Mouse (Mus musculus) embryonic fibroblast, embryonic 13.5 days (primary cell): ENCODE measurements around the gene Fstl4.

Experiments
- CTCF ChIP-seq: IDR thresholded peaks from 2 replicates; pipeline ENCODE4 v1.5.1; 2011; ENCODE audit warnings: mild to moderate bottlenecking, control low read depth, low read length, moderate library complexity, borderline replicate concordance; ENCODE audit not compliant: insufficient read depth
- POLR2A ChIP-seq: IDR thresholded peaks from 2 replicates; pipeline ENCODE4 v1.6.1; 2011; ENCODE audit warnings: low read depth, mild to moderate bottlenecking, control low read depth, low read length, moderate library complexity

DNA sequence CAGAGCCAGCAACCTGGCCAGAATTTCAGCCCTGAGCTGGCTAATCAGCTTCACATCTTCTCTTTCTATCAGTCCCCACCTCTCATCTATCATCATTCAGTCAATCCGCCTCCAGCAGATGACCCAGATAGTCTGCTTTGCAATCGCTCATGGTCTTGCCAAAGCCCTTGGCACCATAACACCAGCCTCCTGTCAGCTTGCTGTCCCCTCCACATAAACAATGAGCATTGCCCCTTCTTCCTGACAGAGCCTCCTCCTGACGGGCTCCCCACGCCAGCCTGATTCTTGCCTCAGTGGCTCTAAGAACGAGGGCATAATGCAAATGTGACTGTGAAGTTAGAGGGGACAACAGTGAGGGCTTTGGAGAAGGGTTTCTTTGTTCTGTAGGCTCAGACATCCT, 355.5 kb downstream of the Fstl4 start:
- no peak for TF ChIP-seq POLR2A
- TF ChIP-seq CTCF: no peak
